Comparison of ENCODE assay signal across 8 mouse cellular contexts in genomic region chr11:80289701-80290445, GRCm38 (mm10). TPM values are rescaled to one million over a fixed set of nuclear protein-coding genes. Genes with fewer than 3 reads are reported as not detected.
A peak's percentile ranks its signal among the peaks of the same experiment; 100 is the strongest.
DNase-seq lines count a peak whose midpoint lies in the region; ATAC-seq and TF ChIP-seq lines count a peak whose summit lies in the region.

No protein-coding gene starts in this region.

- DNase-seq in adrenal gland, postnatal 10 days: peak; percentile 58
- DNase-seq in adrenal gland, adult 18-20 months (ENCODE audit: low spot score in 2 of 2): no peak
- peak; percentile 50 for DNase-seq in cerebellum, postnatal 25 days
- DNase-seq in heart, embryonic 10.5 days (ENCODE audit: low spot score): peak; percentile 84
- DNase-seq in kidney, adult 2 months: peak; percentile 52
- DNase-seq in telencephalon, adult 2 months (ENCODE audit: low read depth, low spot score): peak; percentile 76

- H3K4me1 ChIP-seq in heart, embryonic 10.5 days: peaks cover 19% of the 10 kb centered on the region
- H3K4me1 ChIP-seq in kidney, adult 2 months (ENCODE audit: control insufficient read depth, insufficient read depth, low read length): no peaks in the 10 kb centered on the region
- peaks cover 13% of the 10 kb centered on the region for H3K4me1 ChIP-seq in limb, embryonic 12.5 days (replicated peaks)
- peaks cover 18% of the 10 kb centered on the region for H3K4me1 ChIP-seq in midbrain, embryonic 12.5 days

- no peak overlapping the region for H3K27ac ChIP-seq in heart, embryonic 10.5 days
- H3K27ac ChIP-seq in kidney, adult 2 months (ENCODE audit: insufficient read depth, low read depth, low read length): no peak overlapping the region
- peak overlapping the region; percentile 69 for H3K27ac ChIP-seq in limb, embryonic 12.5 days
- H3K27ac ChIP-seq in midbrain, embryonic 12.5 days (replicated peaks): peak overlapping the region; percentile 74

- no peaks in the 10 kb centered on the region for H3K36me3 ChIP-seq in heart, embryonic 10.5 days
- H3K36me3 ChIP-seq in kidney, adult 2 months (ENCODE audit: control insufficient read depth, insufficient read depth, low read length): no peaks in the 10 kb centered on the region
- no peaks in the 10 kb centered on the region for H3K36me3 ChIP-seq in limb, embryonic 12.5 days
- H3K36me3 ChIP-seq in midbrain, embryonic 12.5 days: no peaks in the 10 kb centered on the region

- peak overlapping the region; percentile 48 for H3K4me3 ChIP-seq in heart, embryonic 10.5 days
- H3K4me3 ChIP-seq in kidney, adult 2 months (ENCODE audit: insufficient read depth, low read depth, low read length): peak overlapping the region; percentile 34
- H3K4me3 ChIP-seq in limb, embryonic 12.5 days (replicated peaks): peak overlapping the region; percentile 31
- H3K4me3 ChIP-seq in midbrain, embryonic 12.5 days: peak overlapping the region; percentile 37

- TF ChIP-seq CTCF in kidney, adult 2 months (conservative IDR thresholded peaks at IDR 0.05; ENCODE audit: insufficient read depth, insufficient read length, low read depth, low read length): no peak

- TF ChIP-seq POLR2A in kidney, adult 2 months (IDR thresholded peaks at IDR 0.05; ENCODE audit: low read depth, low read length): no peak

- H3K4me2 ChIP-seq in limb, embryonic 12.5 days: peak overlapping the region; percentile 62
- peak overlapping the region; percentile 60 for H3K4me2 ChIP-seq in midbrain, embryonic 12.5 days (replicated peaks)

- H3K9me3 ChIP-seq in heart, embryonic 10.5 days: no peaks in the 10 kb centered on the region
- H3K9me3 ChIP-seq in limb, embryonic 12.5 days: 0 out of 2 replicates have a peak, but pooled peaks cover 5% of the 10 kb centered on the region
- no peaks in the 10 kb centered on the region for H3K9me3 ChIP-seq in midbrain, embryonic 12.5 days

- WGBS in heart, embryonic 10.5 days: 4% methylated on average over 23 of the region's 23 CpGs
- 2% methylated on average over 23 of the region's 23 CpGs for WGBS in kidney, adult 2 months
- WGBS in limb, embryonic 12.5 days: 1% methylated on average over 23 of the region's 23 CpGs
- WGBS in midbrain, embryonic 12.5 days: 2% methylated on average over 23 of the region's 23 CpGs

- peaks cover 15% of the 10 kb centered on the region; the same call in 1 of the 2 replicates for H3K27me3 ChIP-seq in heart, embryonic 10.5 days (ENCODE audit: insufficient read depth, poor library complexity, severe bottlenecking)
- no peaks in the 10 kb centered on the region for H3K27me3 ChIP-seq in kidney, adult 2 months (replicated peaks; ENCODE audit: control insufficient read depth, insufficient read depth, low read length)
- H3K27me3 ChIP-seq in limb, embryonic 12.5 days: peaks cover 13% of the 10 kb centered on the region
- peaks cover 3% of the 10 kb centered on the region; the same call in 1 of the 2 replicates for H3K27me3 ChIP-seq in midbrain, embryonic 12.5 days

- peak; percentile 75 for ATAC-seq in limb, embryonic 12.5 days (ENCODE audit: insufficient number of reproducible peaks, insufficient read depth, low FRiP score, low TSS enrichment, low read depth)
- ATAC-seq in midbrain, embryonic 12.5 days (ENCODE audit: low FRiP score, low read depth): peak; percentile 68

- no peak overlapping the region for H3K9ac ChIP-seq in limb, embryonic 12.5 days (replicated peaks)
- H3K9ac ChIP-seq in midbrain, embryonic 12.5 days (replicated peaks): peak overlapping the region; percentile 12; the same call in 1 of the 2 replicates

RNA-seq across cellular contexts. Expression of gene Rhbdl3, which starts 10.8 kb away (rescaled TPM):
- 1 to 10 TPM; 3.0 to 3.9 TPM for total RNA-seq in adrenal gland, postnatal 10 days (2021)
- 1 to 10 TPM; 2.5 to 3.8 TPM for total RNA-seq in adrenal gland, adult 18-20 months (2021)
- 0.39 and 1.2 TPM in 2 replicates for polyA plus RNA-seq in heart, embryonic 10.5 days (2016; fragmentation: Nextera tagmentation; extraction: Ambion mirVana)
- polyA plus RNA-seq in kidney, adult 2 months (2012; rRNA removed): 2.6 and 2.8 TPM in 2 replicates
- 2.0 and 3.4 TPM in 2 replicates for polyA plus RNA-seq in limb, embryonic 12.5 days (2016; fragmentation: Nextera tagmentation; extraction: Ambion mirVana)
- 30.1 and 32.1 TPM in 2 replicates for polyA plus RNA-seq in midbrain, embryonic 12.5 days (2016; fragmentation: Nextera tagmentation; extraction: Ambion mirVana)

Comparison
In these comparisons a context has a peak if more than half of its experiments do, and no peak if none do; other contexts are left out.
1. DNase-seq: peak in adrenal gland, postnatal 10 days (single experiment), cerebellum, postnatal 25 days (2 of 2), heart, embryonic 10.5 days (single experiment), kidney, adult 2 months (single experiment) and telencephalon, adult 2 months (single experiment); none in adrenal gland, adult 18-20 months (0 of 2).
2. H3K27ac ChIP-seq: peak in limb, embryonic 12.5 days (single experiment) and midbrain, embryonic 12.5 days (single experiment); none in heart, embryonic 10.5 days (single experiment) and kidney, adult 2 months (single experiment).
3. Peak in every context shown above with its lines, with median percentiles within 50 percentile points of each other: H3K4me3 ChIP-seq.